Mouse (Mus musculus): ENCODE results near the gene Cped1. TPM values are rescaled to one million over a fixed set of nuclear protein-coding genes. Genes with fewer than 3 reads are reported as not detected.

Gene Cped1
- polyA plus RNA-seq, 1 experiment from 2014 or later: 26.6 TPM

DNA sequence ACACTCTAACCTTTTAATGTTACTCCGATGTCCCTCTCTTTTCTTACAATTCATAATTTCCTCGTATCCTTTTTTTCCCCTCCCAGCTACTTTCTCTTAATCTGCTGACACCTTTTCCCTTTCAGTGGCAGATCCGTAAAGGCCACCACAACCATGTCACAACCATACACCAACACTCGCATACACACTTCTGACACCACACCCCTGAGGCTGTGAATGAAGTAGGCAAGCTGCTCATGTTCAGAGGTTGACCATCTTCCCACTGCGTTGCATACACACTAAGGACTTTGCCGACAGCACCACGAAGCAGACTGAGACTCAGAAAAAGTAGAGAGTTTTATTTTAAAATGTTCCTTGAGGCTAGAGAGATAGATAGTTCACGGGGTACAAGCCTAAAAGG lies 235.4 kb downstream of the Cped1 start:
- Histone ChIP-seq H3K27ac (ENCODE audit: low read length) (no peak overlapping the region), H3K27me3 (ENCODE audit: control insufficient read depth, insufficient read depth, low read length) (no peaks in the 10 kb centered on the region), H3K36me3 (ENCODE audit: control insufficient read depth, insufficient read depth, low read length) (no peaks in the 10 kb centered on the region), H3K9ac (ENCODE audit: low read length) (no peak overlapping the region), H3K9me3 (replicated peaks; ENCODE audit: control insufficient read depth, low read length) (no peaks in the 10 kb centered on the region), H3K4me2 (ENCODE audit: low read depth, low read length) (no peak overlapping the region), H3K4me1 (ENCODE audit: control insufficient read depth, insufficient read depth, low read length) (no peaks in the 10 kb centered on the region), H3K4me3 (replicated peaks; ENCODE audit: low read length) (no peak overlapping the region)
- ATAC-seq (ENCODE audit: insufficient read depth, low FRiP score): no peak
- 89% methylated on average over 8 of the region's 8 CpGs for WGBS

DNA sequence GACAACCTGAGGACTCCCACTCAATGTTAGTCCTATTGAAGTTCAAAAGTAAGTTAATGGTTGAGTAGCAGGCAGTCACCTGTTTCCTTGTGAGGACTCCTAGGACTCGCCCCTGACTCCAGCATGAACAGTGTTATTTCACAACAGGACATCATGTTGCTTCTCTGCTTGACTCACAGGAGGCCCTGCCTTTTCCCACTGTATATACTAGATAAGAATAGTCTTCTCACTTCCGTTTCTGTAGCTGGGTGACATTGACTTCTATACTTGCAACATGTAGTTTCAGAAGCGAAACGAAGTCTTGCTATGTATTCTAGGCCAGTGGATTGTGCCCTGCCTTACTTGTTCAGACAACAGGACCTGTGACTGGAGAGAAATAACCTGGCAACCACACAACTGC lies 236.4 kb downstream of the Cped1 start:
- 80% methylated on average over 4 of the region's 4 CpGs for WGBS
- no peaks in the 10 kb centered on the region for H3K27me3 ChIP-seq (ENCODE audit: control insufficient read depth, insufficient read depth, low read length)
- no peaks in the 10 kb centered on the region for H3K9me3 ChIP-seq (replicated peaks; ENCODE audit: control insufficient read depth, low read length)
- no peaks in the 10 kb centered on the region for H3K36me3 ChIP-seq (ENCODE audit: control insufficient read depth, insufficient read depth, low read length)
- no peak overlapping the region for H3K27ac ChIP-seq (ENCODE audit: low read length)
- no peaks in the 10 kb centered on the region for H3K4me1 ChIP-seq (ENCODE audit: control insufficient read depth, insufficient read depth, low read length)
- H3K4me3 ChIP-seq (replicated peaks; ENCODE audit: low read length): no peak overlapping the region
- ATAC-seq (ENCODE audit: insufficient read depth, low FRiP score): no peak
- no peak overlapping the region for H3K9ac ChIP-seq (ENCODE audit: low read length)
- no peak overlapping the region for H3K4me2 ChIP-seq (ENCODE audit: low read depth, low read length)

DNA sequence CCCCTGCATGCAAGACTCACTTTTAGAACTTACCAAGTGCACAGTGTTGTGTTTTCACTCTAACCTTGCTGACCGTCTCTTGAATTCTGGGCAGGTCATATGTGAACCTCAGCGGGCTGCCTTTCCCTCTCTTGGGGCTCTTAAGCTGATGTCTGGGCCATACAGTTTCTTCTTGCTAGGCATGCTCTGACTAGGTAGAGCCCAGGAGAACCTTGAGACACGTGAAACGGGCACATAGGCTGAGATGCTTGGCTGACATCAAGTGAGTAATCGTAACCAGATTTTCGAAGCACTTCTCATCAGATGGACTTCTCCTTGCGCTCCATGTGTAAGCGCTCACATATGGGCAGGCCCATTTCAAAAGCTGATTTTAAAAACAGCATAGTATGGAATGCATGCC lies 237.2 kb downstream of the Cped1 start:
- no peak for ATAC-seq (ENCODE audit: insufficient read depth, low FRiP score)
- WGBS: 92% methylated on average over 8 of the region's 8 CpGs
- Histone ChIP-seq H3K27me3 (ENCODE audit: control insufficient read depth, insufficient read depth, low read length) (no peaks in the 10 kb centered on the region), H3K9me3 (replicated peaks; ENCODE audit: control insufficient read depth, low read length) (no peaks in the 10 kb centered on the region), H3K4me3 (replicated peaks; ENCODE audit: low read length) (no peak overlapping the region), H3K36me3 (ENCODE audit: control insufficient read depth, insufficient read depth, low read length) (no peaks in the 10 kb centered on the region), H3K4me2 (ENCODE audit: low read depth, low read length) (no peak overlapping the region), H3K9ac (ENCODE audit: low read length) (no peak overlapping the region), H3K27ac (ENCODE audit: low read length) (no peak overlapping the region), H3K4me1 (ENCODE audit: control insufficient read depth, insufficient read depth, low read length) (no peaks in the 10 kb centered on the region)

DNA sequence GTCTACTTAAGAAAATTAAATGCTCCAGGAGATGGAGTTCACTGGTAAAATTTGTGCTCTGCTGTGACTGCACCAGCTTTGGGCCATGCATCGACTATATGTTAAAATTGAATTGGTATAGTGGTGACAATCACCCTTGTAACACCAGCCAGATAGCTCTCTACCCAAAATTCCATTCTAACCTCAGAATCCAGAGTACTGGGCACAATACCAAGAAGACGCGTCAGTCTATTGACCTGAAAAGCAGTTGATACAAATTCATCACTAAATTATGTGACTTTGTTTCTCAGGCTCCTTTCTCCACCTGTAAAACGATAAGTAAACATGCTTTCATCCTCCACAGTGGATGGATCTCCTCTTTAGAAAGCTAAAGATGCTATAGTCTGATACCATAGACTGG lies 238.6 kb downstream of the Cped1 start:
- no peaks in the 10 kb centered on the region for H3K4me1 ChIP-seq (ENCODE audit: control insufficient read depth, insufficient read depth, low read length)
- H3K9me3 ChIP-seq (replicated peaks; ENCODE audit: control insufficient read depth, low read length): no peaks in the 10 kb centered on the region
- H3K27ac ChIP-seq (ENCODE audit: low read length): no peak overlapping the region
- H3K4me2 ChIP-seq (ENCODE audit: low read depth, low read length): no peak overlapping the region
- H3K27me3 ChIP-seq (ENCODE audit: control insufficient read depth, insufficient read depth, low read length): no peaks in the 10 kb centered on the region
- H3K9ac ChIP-seq (ENCODE audit: low read length): no peak overlapping the region
- 93% methylated on average over 4 of the region's 4 CpGs for WGBS
- no peak for ATAC-seq (ENCODE audit: insufficient read depth, low FRiP score)
- H3K4me3 ChIP-seq (replicated peaks; ENCODE audit: low read length): no peak overlapping the region
- H3K36me3 ChIP-seq (ENCODE audit: control insufficient read depth, insufficient read depth, low read length): no peaks in the 10 kb centered on the region

DNA sequence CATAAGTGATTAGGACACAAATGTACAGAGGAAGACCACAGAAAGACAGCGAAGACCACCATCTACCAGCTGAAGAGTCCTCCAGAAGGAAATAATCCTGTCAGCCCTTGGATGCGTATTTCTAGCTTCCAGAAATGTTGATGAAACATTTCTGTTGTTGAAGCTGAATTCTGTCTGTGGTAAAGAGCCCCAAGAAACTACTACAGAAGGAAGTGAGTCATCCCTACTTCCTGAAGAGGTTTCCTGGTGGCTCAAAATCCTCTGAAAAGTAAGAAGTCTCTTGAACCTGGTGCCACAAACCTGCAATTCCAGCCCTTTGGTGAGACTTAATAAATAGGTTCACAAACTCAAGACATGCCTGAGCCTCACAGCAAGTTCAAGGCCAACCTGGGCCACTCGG lies 245.5 kb downstream of the Cped1 start:
- Histone ChIP-seq H3K4me3 (replicated peaks; ENCODE audit: low read length) (no peak overlapping the region), H3K27me3 (ENCODE audit: control insufficient read depth, insufficient read depth, low read length) (no peaks in the 10 kb centered on the region), H3K36me3 (ENCODE audit: control insufficient read depth, insufficient read depth, low read length) (no peaks in the 10 kb centered on the region), H3K9me3 (replicated peaks; ENCODE audit: control insufficient read depth, low read length) (no peaks in the 10 kb centered on the region), H3K4me2 (ENCODE audit: low read depth, low read length) (no peak overlapping the region), H3K27ac (ENCODE audit: low read length) (no peak overlapping the region), H3K9ac (ENCODE audit: low read length) (no peak overlapping the region), H3K4me1 (ENCODE audit: control insufficient read depth, insufficient read depth, low read length) (no peaks in the 10 kb centered on the region)
- no peak for ATAC-seq (ENCODE audit: insufficient read depth, low FRiP score)
- 90% methylated on average over 3 of the region's 3 CpGs for WGBS

DNA sequence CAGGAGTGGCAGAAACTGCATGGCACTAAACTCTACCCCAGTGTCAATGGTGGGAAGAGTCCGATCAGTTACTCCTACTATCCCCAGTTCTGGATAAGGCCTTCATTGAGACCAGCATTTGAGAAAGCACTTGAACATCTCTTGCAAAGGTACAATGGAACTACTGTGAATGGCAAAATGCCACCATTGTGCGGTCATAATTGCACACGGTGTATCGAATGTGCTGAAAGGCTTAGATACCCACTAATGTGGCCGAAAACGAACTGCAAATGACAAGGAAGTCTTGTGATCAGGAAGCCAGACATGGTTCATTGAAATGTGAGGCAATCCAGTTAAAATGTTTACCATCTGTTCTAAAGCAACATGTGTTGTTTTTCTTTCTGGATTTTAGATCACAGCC lies 247.8 kb downstream of the Cped1 start:
- no peak overlapping the region for H3K9ac ChIP-seq (ENCODE audit: low read length)
- H3K9me3 ChIP-seq (replicated peaks; ENCODE audit: control insufficient read depth, low read length): no peaks in the 10 kb centered on the region
- H3K27me3 ChIP-seq (ENCODE audit: control insufficient read depth, insufficient read depth, low read length): no peaks in the 10 kb centered on the region
- no peak overlapping the region for H3K4me2 ChIP-seq (ENCODE audit: low read depth, low read length)
- no peaks in the 10 kb centered on the region for H3K4me1 ChIP-seq (ENCODE audit: control insufficient read depth, insufficient read depth, low read length)
- H3K4me3 ChIP-seq (replicated peaks; ENCODE audit: low read length): no peak overlapping the region
- no peak for ATAC-seq (ENCODE audit: insufficient read depth, low FRiP score)
- H3K36me3 ChIP-seq (ENCODE audit: control insufficient read depth, insufficient read depth, low read length): no peaks in the 10 kb centered on the region
- WGBS: 85% methylated on average over 6 of the region's 6 CpGs
- no peak overlapping the region for H3K27ac ChIP-seq (ENCODE audit: low read length)

DNA sequence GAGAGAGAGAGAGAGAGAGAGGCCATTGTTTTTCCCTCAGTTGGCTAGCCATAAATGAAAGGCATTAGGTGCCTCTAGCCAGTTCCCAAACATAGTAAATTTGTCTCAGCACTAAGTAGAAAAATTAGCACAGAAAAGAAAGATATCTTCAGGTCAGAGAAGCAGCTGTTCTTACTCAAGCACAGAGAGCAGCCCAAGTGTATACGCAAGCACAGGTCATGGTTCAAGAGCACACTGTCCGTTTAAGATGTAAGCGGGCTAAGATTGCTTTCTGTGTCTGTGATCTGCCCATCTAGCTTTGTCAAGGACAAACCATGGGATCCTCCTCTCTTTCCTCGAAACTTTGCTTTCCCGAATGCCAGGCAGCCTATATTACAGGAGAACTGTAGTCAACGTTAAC lies 249.4 kb downstream of the Cped1 start:
- no peak for ATAC-seq (ENCODE audit: insufficient read depth, low FRiP score)
- Histone ChIP-seq H3K27ac (ENCODE audit: low read length) (no peak overlapping the region), H3K4me2 (ENCODE audit: low read depth, low read length) (no peak overlapping the region), H3K4me3 (replicated peaks; ENCODE audit: low read length) (no peak overlapping the region), H3K9me3 (replicated peaks; ENCODE audit: control insufficient read depth, low read length) (no peaks in the 10 kb centered on the region), H3K4me1 (ENCODE audit: control insufficient read depth, insufficient read depth, low read length) (no peaks in the 10 kb centered on the region), H3K36me3 (ENCODE audit: control insufficient read depth, insufficient read depth, low read length) (no peaks in the 10 kb centered on the region), H3K9ac (ENCODE audit: low read length) (no peak overlapping the region), H3K27me3 (ENCODE audit: control insufficient read depth, insufficient read depth, low read length) (no peaks in the 10 kb centered on the region)
- 61% methylated on average over 6 of the region's 6 CpGs for WGBS

DNA sequence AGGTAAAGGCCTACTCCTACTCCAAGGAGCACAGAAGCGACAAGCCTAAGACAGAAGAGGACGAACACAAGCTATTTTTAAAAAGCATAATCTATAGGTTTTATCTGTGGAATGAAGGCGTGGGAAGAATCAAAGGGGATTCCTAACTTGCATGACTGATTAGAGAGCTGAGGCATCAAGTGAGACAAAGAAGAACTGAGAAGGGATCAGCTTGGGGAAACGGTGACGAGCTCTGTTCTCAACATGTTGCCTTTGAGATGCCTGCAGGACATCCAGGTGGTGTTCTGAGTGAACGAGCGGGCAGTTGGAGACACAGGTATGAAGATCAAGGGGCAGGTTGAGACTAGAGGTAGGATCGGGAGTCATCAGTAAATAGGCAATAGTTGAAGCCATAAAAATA lies 257.6 kb downstream of the Cped1 start:
- no peaks in the 10 kb centered on the region for H3K27me3 ChIP-seq (ENCODE audit: control insufficient read depth, insufficient read depth, low read length)
- H3K9me3 ChIP-seq (replicated peaks; ENCODE audit: control insufficient read depth, low read length): no peaks in the 10 kb centered on the region
- WGBS: 77% methylated on average over 8 of the region's 8 CpGs
- H3K9ac ChIP-seq (ENCODE audit: low read length): no peak overlapping the region
- H3K27ac ChIP-seq (ENCODE audit: low read length): no peak overlapping the region
- no peaks in the 10 kb centered on the region for H3K36me3 ChIP-seq (ENCODE audit: control insufficient read depth, insufficient read depth, low read length)
- no peak for ATAC-seq (ENCODE audit: insufficient read depth, low FRiP score)
- H3K4me2 ChIP-seq (ENCODE audit: low read depth, low read length): no peak overlapping the region
- H3K4me3 ChIP-seq (replicated peaks; ENCODE audit: low read length): no peak overlapping the region
- H3K4me1 ChIP-seq (ENCODE audit: control insufficient read depth, insufficient read depth, low read length): no peaks in the 10 kb centered on the region

DNA sequence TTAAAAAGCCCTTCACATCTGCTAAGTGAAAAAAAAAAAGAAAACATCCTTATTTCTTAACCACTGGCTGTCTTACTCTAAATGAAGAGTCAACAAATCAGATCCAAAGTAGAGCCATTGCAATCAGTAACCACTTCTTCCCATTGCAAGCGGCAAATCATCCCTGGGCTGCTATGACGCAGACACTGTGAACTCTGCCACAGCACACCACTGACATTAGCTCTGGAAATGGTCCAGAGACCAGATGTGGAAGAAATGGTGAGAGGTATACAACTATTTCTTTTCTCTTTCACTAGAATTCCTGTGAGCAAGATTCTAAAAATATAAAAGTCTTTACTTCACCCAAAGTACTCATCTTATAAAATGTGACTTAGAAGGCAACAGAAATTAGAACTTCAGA lies 261.0 kb downstream of the Cped1 start:
- H3K27ac ChIP-seq (ENCODE audit: low read length): no peak overlapping the region
- H3K4me2 ChIP-seq (ENCODE audit: low read depth, low read length): no peak overlapping the region
- no peak overlapping the region for H3K9ac ChIP-seq (ENCODE audit: low read length)
- no peaks in the 10 kb centered on the region for H3K36me3 ChIP-seq (ENCODE audit: control insufficient read depth, insufficient read depth, low read length)
- no peaks in the 10 kb centered on the region for H3K9me3 ChIP-seq (replicated peaks; ENCODE audit: control insufficient read depth, low read length)
- H3K27me3 ChIP-seq (ENCODE audit: control insufficient read depth, insufficient read depth, low read length): no peaks in the 10 kb centered on the region
- H3K4me3 ChIP-seq (replicated peaks; ENCODE audit: low read length): no peak overlapping the region
- H3K4me1 ChIP-seq (ENCODE audit: control insufficient read depth, insufficient read depth, low read length): no peaks in the 10 kb centered on the region
- 82% methylated on average over 2 of the region's 2 CpGs for WGBS
- no peak for ATAC-seq (ENCODE audit: insufficient read depth, low FRiP score)

DNA sequence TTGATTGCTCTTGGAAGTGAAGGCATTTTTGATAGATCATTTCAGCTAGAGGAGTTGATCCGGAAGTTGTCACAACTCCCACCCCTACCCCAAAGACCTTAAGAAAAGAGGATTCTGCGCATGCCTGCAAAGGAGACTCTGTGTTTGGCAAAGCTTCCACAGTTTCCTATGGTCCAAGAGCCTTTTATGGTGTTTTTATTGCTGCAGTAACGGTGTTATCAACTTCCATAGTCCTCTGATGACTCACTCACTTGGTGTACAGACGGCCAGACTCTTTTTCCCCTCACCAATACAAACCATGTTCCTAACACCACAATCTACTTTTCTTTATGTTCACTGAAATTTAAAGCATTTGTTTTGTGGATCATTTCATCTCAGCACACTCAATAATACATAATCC lies 273.1 kb downstream of the Cped1 start:
- Histone ChIP-seq H3K9me3 (replicated peaks; ENCODE audit: control insufficient read depth, low read length) (no peaks in the 10 kb centered on the region), H3K36me3 (ENCODE audit: control insufficient read depth, insufficient read depth, low read length) (no peaks in the 10 kb centered on the region), H3K4me3 (replicated peaks; ENCODE audit: low read length) (no peak overlapping the region), H3K4me2 (ENCODE audit: low read depth, low read length) (no peak overlapping the region), H3K4me1 (ENCODE audit: control insufficient read depth, insufficient read depth, low read length) (no peaks in the 10 kb centered on the region), H3K27ac (ENCODE audit: low read length) (no peak overlapping the region), H3K27me3 (ENCODE audit: control insufficient read depth, insufficient read depth, low read length) (no peaks in the 10 kb centered on the region), H3K9ac (ENCODE audit: low read length) (no peak overlapping the region)
- 65% methylated on average over 4 of the region's 4 CpGs for WGBS
- ATAC-seq (ENCODE audit: insufficient read depth, low FRiP score): no peak; the same call in 1 of the 2 replicates

Measured in stomach, embryonic 16.5 days (tissue).